Mouse (Mus musculus) midbrain, embryonic 14.5 days (tissue): ENCODE measurements around the gene Hist1h2bk. TPM values are rescaled to one million over a fixed set of nuclear protein-coding genes. Genes with fewer than 3 reads are reported as not detected.
"Not testable (repeated sequence)": the region's sequence is repeated elsewhere in the genome, so short reads cannot be mapped to it uniquely, and the experiment has no call there.

Experiments used
- ATAC-seq: fragments of 200-750 bp; cut with Nextera tagmentation; 2 replicates; pipeline ENCODE4 v1.8.0; 2017; ENCODE audit warnings: moderate number of reproducible peaks, moderate library complexity; ENCODE audit not compliant: low FRiP score, low TSS enrichment
- DNase-seq: peaks from one replicate; pipeline ENCODE4 v3.0.0-alpha.2; 2015
- H3K27ac ChIP-seq: fragments of 300-500 bp; sonication (generic); replicated peaks from 2 replicates; pipeline ENCODE4 v1.5.1; 2014; ENCODE audit warnings: mild to moderate bottlenecking, low read depth, low read length, moderate library complexity
- H3K27me3 ChIP-seq: fragments of 300-500 bp; sonication (generic); 2 replicates; pipeline ENCODE4 v1.6.1; 2014; ENCODE audit warnings: low read length, control low read depth, mixed read lengths; ENCODE audit not compliant: control insufficient read depth, insufficient read depth
- H3K36me3 ChIP-seq: fragments of 300-500 bp; sonication (generic); 2 replicates; pipeline ENCODE4 v1.6.1; 2014; ENCODE audit warnings: low read length, control low read depth; ENCODE audit not compliant: control insufficient read depth, insufficient read depth
- H3K4me1 ChIP-seq: fragments of 300-500 bp; sonication (generic); 2 replicates; pipeline ENCODE4 v1.6.1; 2014; ENCODE audit warnings: mild to moderate bottlenecking, antibody characterized with exemption, low read length, control low read depth; ENCODE audit not compliant: control insufficient read depth, insufficient read depth
- H3K4me2 ChIP-seq: fragments of 300-500 bp; sonication (generic); 2 replicates; pipeline ENCODE4 v1.6.1; 2014; ENCODE audit warnings: mild to moderate bottlenecking, low read length, moderate library complexity
- H3K4me3 ChIP-seq: fragments of 300-500 bp; sonication (generic); replicated peaks from 2 replicates; pipeline ENCODE4 v1.5.1; 2014; ENCODE audit warnings: low read depth, low read length
- H3K9ac ChIP-seq: fragments of 300-500 bp; sonication (generic); replicated peaks from 2 replicates; pipeline ENCODE4 v1.6.1; 2014; ENCODE audit warnings: mild to moderate bottlenecking, low read length, moderate library complexity
- H3K9me3 ChIP-seq: fragments of 300-500 bp; sonication (generic); 2 replicates; pipeline ENCODE4 v1.6.1; 2016; ENCODE audit warnings: low read length, control low read depth, mixed read lengths; ENCODE audit not compliant: control insufficient read depth
- WGBS: fragments of 180-500 bp; shearing (Covaris S2); extraction: QIAGEN DNeasy Blood & Tissue Kit; methylation state at CpG from one replicate; pipeline ENCODE4 v1.1.7; 2014; 5-methylcytosine and 5-hydroxymethylcytosine counted together
- microRNA-seq: library from miRNA; unstranded; fragments of <30 nt; microRNA quantifications from one replicate; pipeline ENCODE4, GENCODE M21; 2016
- polyA plus RNA-seq: library from polyadenylated mRNA; unstranded; fragments of >200 nt; fragmentation: Nextera tagmentation; extraction: Ambion mirVana; gene quantifications from 2 replicates; pipeline ENCODE4 v1.2.1, GENCODE M21; 2014

Gene Hist1h2bk
- polyA plus RNA-seq, 1 experiment from 2014 or later = 1.1 TPM

DNA sequence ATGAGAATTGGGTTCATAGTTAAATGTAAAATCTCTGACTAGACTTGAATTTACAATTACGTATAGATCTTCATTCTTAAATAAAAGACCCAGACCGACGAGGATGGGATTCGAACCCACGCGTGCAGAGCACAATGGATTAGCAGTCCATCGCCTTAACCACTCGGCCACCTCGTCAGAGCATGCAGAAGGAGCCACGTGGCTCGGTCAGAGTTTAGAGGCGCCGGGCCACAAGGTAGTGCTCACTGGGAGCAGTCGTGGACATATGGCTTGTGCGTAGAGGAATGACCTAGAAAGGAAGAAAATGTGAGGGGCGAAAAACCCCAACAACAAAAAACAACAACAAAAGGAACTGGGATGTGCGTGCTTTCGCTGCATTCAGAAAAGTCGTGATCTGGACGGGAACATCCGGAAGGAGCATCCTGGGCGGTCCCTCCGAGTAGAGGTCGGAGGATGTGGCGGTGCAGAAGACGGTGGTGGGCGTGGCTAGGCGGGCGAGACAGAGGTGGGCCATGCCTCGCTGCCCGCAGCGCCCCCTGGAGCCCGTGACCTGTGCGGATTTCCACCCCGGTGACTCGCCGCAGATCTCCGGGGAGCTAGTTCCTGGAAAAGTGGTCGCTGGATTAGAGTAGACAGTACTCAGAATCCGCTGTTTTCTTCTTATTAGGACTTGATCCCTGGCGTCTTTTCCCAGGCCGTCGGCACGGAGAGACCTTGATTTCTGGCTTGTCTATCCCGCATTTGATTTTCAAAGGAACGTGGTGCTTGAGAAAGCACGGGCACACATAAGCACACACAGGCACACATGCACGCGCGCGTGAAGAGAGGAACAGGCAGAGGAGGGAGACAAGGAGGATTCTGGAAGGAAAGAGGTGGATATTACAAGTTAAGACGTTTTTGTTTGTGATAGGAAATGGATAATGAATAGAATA lies 15.2 kb downstream of the Hist1h2bk start:
- ATAC-seq = peak; percentile 95
- under 1% methylated on average over 52 of the region's 52 CpGs for WGBS
- Histone ChIP-seq H3K27ac (peak overlapping the region; percentile 86), H3K9me3 (no peaks in the 10 kb centered on the region), H3K4me3 (peak overlapping the region; percentile 49), H3K27me3 (no peaks in the 10 kb centered on the region), H3K9ac (peak overlapping the region; percentile 60), H3K36me3 (no peaks in the 10 kb centered on the region), H3K4me2 (peak overlapping the region; percentile 63), H3K4me1 (peaks cover 4% of the 10 kb centered on the region; the same call in 1 of the 2 replicates)
- DNase-seq = peak; percentile 95

DNA sequence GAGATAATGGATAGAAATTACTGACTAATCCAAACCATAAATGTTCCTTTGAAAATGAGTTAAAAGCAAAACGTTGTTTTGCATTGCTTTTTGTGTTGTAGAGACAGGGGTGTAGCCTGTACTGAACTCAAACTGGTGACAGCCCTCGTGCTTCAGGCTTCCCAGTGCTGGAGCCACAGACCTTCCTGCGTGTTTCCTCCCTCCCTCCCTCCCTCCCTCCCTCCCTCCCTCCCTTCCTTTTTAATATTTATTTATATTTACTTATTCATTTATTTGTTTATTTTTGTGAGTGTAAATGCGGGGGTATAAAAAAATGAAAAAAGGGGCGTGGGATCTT lies 15.8 kb downstream of the Hist1h2bk start:
- H3K36me3 ChIP-seq = no peaks in the 10 kb centered on the region

DNA sequence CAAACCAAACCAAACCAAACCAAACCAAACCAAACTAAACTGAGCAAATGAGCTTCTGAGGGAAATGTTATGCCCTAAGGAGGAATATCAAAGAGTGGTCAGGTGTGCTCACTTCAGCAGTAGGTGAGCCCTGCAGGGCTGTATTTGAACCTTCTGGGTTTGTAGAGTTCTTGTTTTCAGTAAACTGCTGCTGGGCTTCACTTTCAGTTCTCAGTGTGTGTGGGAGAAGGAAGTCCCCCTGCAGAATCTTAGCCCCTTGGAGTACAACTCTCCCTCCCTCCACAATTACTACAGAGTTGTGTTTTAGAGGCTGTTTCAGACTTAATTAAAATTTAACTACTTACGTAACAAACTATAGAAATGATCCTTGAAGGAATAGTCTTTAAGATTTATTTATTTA lies 18.1 kb downstream of the Hist1h2bk start:
- Histone ChIP-seq H3K4me1 (peaks cover 4% of the 10 kb centered on the region; the same call in 1 of the 2 replicates), H3K27me3 (no peaks in the 10 kb centered on the region), H3K9ac (no peak overlapping the region), H3K27ac (no peak overlapping the region), H3K9me3 (no peaks in the 10 kb centered on the region), H3K4me2 (no peak overlapping the region), H3K36me3 (no peaks in the 10 kb centered on the region), H3K4me3 (no peak overlapping the region)
- 94% methylated on average over 1 of the region's 1 CpGs for WGBS
- ATAC-seq (no peak), DNase-seq (no peak)

More for the DNA sequence above, 15.8 kb downstream of the Hist1h2bk start:
- Histone ChIP-seq H3K4me1 (peaks cover 4% of the 10 kb centered on the region; the same call in 1 of the 2 replicates), H3K27ac (peak overlapping the region; percentile 86), H3K9ac (peak overlapping the region; percentile 60), H3K9me3 (no peaks in the 10 kb centered on the region), H3K4me3 (peak overlapping the region; percentile 49), H3K27me3 (no peaks in the 10 kb centered on the region), H3K4me2 (peak overlapping the region; percentile 63)
- ATAC-seq (0 out of 2 replicates have a peak, but pooled peaks have one; percentile 32), DNase-seq (no peak)
- WGBS = 12% methylated on average over 5 of the region's 5 CpGs

DNA sequence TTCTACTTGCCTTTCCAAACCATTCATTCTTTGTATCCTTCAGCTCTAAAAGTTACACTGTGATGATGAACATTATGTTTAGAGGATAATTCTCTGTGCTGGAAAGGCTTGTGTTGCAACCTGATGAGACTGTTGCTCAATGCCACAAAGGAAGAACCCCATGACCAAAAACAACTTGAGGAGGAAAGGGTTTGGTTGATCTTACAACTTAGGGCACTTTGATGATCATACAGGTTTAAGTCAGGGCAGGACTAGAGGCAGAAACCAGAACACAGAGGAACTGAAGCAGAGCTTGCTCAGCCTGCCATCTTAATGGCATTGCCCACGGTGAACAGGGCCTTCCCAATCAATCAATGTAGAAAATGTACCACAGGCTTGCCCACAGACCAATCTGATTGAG lies 25.8 kb downstream of the Hist1h2bk start:
- no peak overlapping the region for H3K4me2 ChIP-seq
- no peaks in the 10 kb centered on the region for H3K4me1 ChIP-seq
- no peak overlapping the region for H3K27ac ChIP-seq
- WGBS = 75% methylated on average over 1 of the region's 1 CpGs
- ATAC-seq = no peak
- H3K27me3 ChIP-seq = no peaks in the 10 kb centered on the region
- no peak overlapping the region for H3K4me3 ChIP-seq
- peaks cover 2% of the 10 kb centered on the region; the same call in 1 of the 2 replicates for H3K9me3 ChIP-seq
- no peak overlapping the region for H3K9ac ChIP-seq
- H3K36me3 ChIP-seq = no peaks in the 10 kb centered on the region
- DNase-seq = no peak

DNA sequence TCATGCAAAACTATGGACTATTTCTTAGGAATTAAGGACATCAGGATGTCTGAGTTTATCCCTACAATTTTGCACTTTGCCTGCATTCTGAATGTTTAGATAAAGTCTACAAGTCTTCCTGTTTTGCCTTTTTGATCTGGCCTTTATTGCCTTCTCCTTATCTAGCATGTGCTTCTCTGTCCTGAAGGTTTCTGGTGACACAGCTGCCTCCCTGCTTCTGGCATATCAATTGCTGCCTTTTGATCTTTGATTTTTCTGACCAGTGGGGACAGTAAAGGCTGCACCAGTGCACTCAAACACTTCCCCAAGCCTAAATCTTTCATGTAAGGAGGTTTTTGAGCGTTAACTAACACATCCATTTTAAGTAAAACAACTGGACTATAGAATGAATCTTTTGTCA lies 27.8 kb downstream of the Hist1h2bk start:
- Histone ChIP-seq H3K4me2 (no peak overlapping the region), H3K9me3 (peaks cover 3% of the 10 kb centered on the region; the same call in 1 of the 2 replicates), H3K4me1 (no peaks in the 10 kb centered on the region), H3K27me3 (no peaks in the 10 kb centered on the region), H3K27ac (no peak overlapping the region), H3K9ac (no peak overlapping the region), H3K4me3 (no peak overlapping the region), H3K36me3 (no peaks in the 10 kb centered on the region)
- 74% methylated on average over 1 of the region's 1 CpGs for WGBS
- no peak for DNase-seq
- ATAC-seq = no peak

DNA sequence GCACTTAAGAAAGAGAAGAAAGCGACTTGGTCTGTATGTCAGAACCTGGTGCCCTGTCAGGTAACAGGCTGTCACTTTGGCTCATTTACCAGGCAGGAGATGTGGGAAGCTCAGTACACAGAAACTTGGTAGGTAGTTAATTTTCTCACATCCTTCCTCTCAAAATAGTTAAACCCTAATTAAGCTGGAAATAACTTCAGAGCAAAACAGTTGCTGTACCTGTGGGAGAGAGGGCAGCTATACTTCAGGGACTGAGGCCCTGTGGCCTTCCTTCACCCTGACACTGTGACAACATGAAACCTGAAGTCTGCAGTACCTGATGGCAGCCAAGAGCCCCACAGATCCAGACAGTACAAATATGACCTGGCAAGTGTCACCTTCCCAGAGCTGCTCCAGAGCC lies 48.5 kb downstream of the Hist1h2bk start, which contains the start of gene Vmn1r188:
Vmn1r188 (plus strand) TSS at position 301 of the 400 bp plus-strand sequence.
- not testable (repeated sequence) for H3K4me3 ChIP-seq, H3K27ac ChIP-seq, H3K4me2 ChIP-seq, H3K36me3 ChIP-seq, DNase-seq, H3K9me3 ChIP-seq, H3K9ac ChIP-seq, H3K27me3 ChIP-seq, ATAC-seq, H3K4me1 ChIP-seq
- WGBS = 100% methylated on average over 1 of the region's 1 CpGs

Small RNA genes lying within 50 kb of the gene (microRNA-seq; reads per million reads assigned to microRNA genes)
- gene Gm26300 = not detected
- gene Gm44390 = not detected
- gene Gm44486 = not detected

Other genes with a start within 250 kb of the Hist1h2bk start
- 3.1 TPM in 1 of 2 replicates, not detected in the other for gene Hist1h2an, start 248.7 kb upstream of the Hist1h2bk start, polyA plus RNA-seq
- gene Hist1h2bp, start 248.4 kb upstream of the Hist1h2bk start, polyA plus RNA-seq = not detected in 2 replicates
- 4.2 and 4.5 TPM in 2 replicates for gene Hist1h2bq, start 225.7 kb upstream of the Hist1h2bk start, polyA plus RNA-seq
- not detected in 2 replicates for gene Hist1h2ao, start 225.4 kb upstream of the Hist1h2bk start, polyA plus RNA-seq
- not detected in 2 replicates for gene Hist1h4m, start 224.1 kb upstream of the Hist1h2bk start, polyA plus RNA-seq
- gene Hist1h4n, start 203.7 kb upstream of the Hist1h2bk start, polyA plus RNA-seq = 5.7 and 9.6 TPM in 2 replicates
- gene Hist1h2ap, start 202.4 kb upstream of the Hist1h2bk start, polyA plus RNA-seq = 613 and 855 TPM in 2 replicates
- 4.0 and 4.1 TPM in 2 replicates for gene Hist1h2br, start 202.1 kb upstream of the Hist1h2bk start, polyA plus RNA-seq
- gene Zfp184, start 90.8 kb upstream of the Hist1h2bk start, polyA plus RNA-seq = 16.8 and 18.2 TPM in 2 replicates
- gene Pom121l2, start 54.7 kb upstream of the Hist1h2bk start, polyA plus RNA-seq = not detected in 2 replicates
- not detected in 2 replicates for gene Prss16, start 26.1 kb upstream of the Hist1h2bk start, polyA plus RNA-seq
- not detected in 2 replicates for gene Hist1h2ah, start 302 bp upstream of the Hist1h2bk start, polyA plus RNA-seq
- 6.6 and 6.8 TPM in 2 replicates for gene Hist1h4i, start 5.5 kb downstream of the Hist1h2bk start, polyA plus RNA-seq
- gene Hist1h2ag, start 7.1 kb downstream of the Hist1h2bk start, polyA plus RNA-seq = 9.4 and 11.7 TPM in 2 replicates
- 4.1 and 7.9 TPM in 2 replicates for gene Hist1h2bj, start 7.3 kb downstream of the Hist1h2bk start, polyA plus RNA-seq
- not detected in 2 replicates for gene Vmn1r188, start 48.6 kb downstream of the Hist1h2bk start, polyA plus RNA-seq
- not detected in 2 replicates for gene Vmn1r189, start 70.0 kb downstream of the Hist1h2bk start, polyA plus RNA-seq
- gene Vmn1r191, start 148.1 kb downstream of the Hist1h2bk start, polyA plus RNA-seq = not detected in 2 replicates
- gene Vmn1r192, start 155.3 kb downstream of the Hist1h2bk start, polyA plus RNA-seq = not detected in 2 replicates
- gene Vmn1r193, start 187.3 kb downstream of the Hist1h2bk start, polyA plus RNA-seq = not detected in 2 replicates
- gene Vmn1r194, start 208.3 kb downstream of the Hist1h2bk start, polyA plus RNA-seq = not detected in 2 replicates
- gene Vmn1r195, start 234.7 kb downstream of the Hist1h2bk start, polyA plus RNA-seq = not detected in 2 replicates